Mouse (Mus musculus): ENCODE data around the gene Scrt2.

GRCm38 (mm10) chr2:152074521-152074920 is 6.8 kb upstream of the Scrt2 start:
- TF ChIP-seq EP300 (IDR thresholded peaks at IDR 0.05; ENCODE audit: insufficient read depth, low read depth, low read length) (no peak), CTCF (IDR thresholded peaks at IDR 0.05) (no peak), POLR2A (IDR thresholded peaks at IDR 0.05; ENCODE audit: insufficient read depth, low read depth, low read length) (no peak)
